Mouse (Mus musculus) liver, embryonic 13.5 days (tissue): Measurements from ENCODE around the gene Cux1. TPM values are rescaled to one million over a fixed set of nuclear protein-coding genes. Genes with fewer than 3 reads are reported as not detected.

Experiments
- ATAC-seq: fragments of 200-750 bp; cut with Nextera tagmentation; 2 replicates; pipeline ENCODE4 v1.8.0; 2017; ENCODE audit warnings: low read depth, mild to moderate bottlenecking, moderate number of reproducible peaks, moderate library complexity
- DNase-seq: peaks from one replicate; pipeline ENCODE4 v3.0.0; 2022
- H3K27ac ChIP-seq: fragments of 300-500 bp; sonication (generic); 2 replicates; pipeline ENCODE4 v1.5.1; 2015; ENCODE audit warnings: moderate library complexity, mild to moderate bottlenecking, inconsistent platforms
- H3K27me3 ChIP-seq: fragments of 300-500 bp; sonication (generic); 2 replicates; pipeline ENCODE4 v1.6.1; 2015; ENCODE audit warnings: mild to moderate bottlenecking, inconsistent platforms
- H3K36me3 ChIP-seq: fragments of 300-500 bp; sonication (generic); 2 replicates; pipeline ENCODE4 v1.6.1; 2015; ENCODE audit warnings: mild to moderate bottlenecking, inconsistent platforms
- H3K4me1 ChIP-seq: fragments of 300-500 bp; sonication (generic); replicated peaks from 2 replicates; pipeline ENCODE4 v1.6.1; 2015; ENCODE audit warnings: inconsistent platforms
- H3K4me2 ChIP-seq: fragments of 300-500 bp; sonication (generic); 2 replicates; pipeline ENCODE4 v1.6.1; 2015; ENCODE audit warnings: inconsistent platforms, mild to moderate bottlenecking, moderate library complexity
- H3K4me3 ChIP-seq: fragments of 300-500 bp; sonication (generic); replicated peaks from 2 replicates; pipeline ENCODE4 v1.5.1; 2015; ENCODE audit warnings: mild to moderate bottlenecking, inconsistent platforms
- H3K9ac ChIP-seq: fragments of 300-500 bp; sonication (generic); 2 replicates; pipeline ENCODE4 v1.6.1; 2015; ENCODE audit warnings: mild to moderate bottlenecking, inconsistent platforms
- H3K9me3 ChIP-seq: fragments of 300-500 bp; sonication (generic); replicated peaks from 2 replicates; pipeline ENCODE4 v1.6.1; 2016; ENCODE audit warnings: inconsistent platforms
- WGBS: fragments of 180-500 bp; shearing (Covaris S2); methylation state at CpG from one replicate; pipeline ENCODE4 v1.1.7; 2015; ENCODE audit not compliant: insufficient replicate concordance; 5-methylcytosine and 5-hydroxymethylcytosine counted together
- polyA plus RNA-seq: library from polyadenylated mRNA; unstranded; fragments of >200 nt; fragmentation: Nextera tagmentation; extraction: Ambion mirVana; gene quantifications from 2 replicates; pipeline ENCODE4 v1.2.1, GENCODE M21; 2015

The Cux1 gene
- polyA plus RNA-seq, 1 experiment from 2014 or later = 16.6 TPM

DNA sequence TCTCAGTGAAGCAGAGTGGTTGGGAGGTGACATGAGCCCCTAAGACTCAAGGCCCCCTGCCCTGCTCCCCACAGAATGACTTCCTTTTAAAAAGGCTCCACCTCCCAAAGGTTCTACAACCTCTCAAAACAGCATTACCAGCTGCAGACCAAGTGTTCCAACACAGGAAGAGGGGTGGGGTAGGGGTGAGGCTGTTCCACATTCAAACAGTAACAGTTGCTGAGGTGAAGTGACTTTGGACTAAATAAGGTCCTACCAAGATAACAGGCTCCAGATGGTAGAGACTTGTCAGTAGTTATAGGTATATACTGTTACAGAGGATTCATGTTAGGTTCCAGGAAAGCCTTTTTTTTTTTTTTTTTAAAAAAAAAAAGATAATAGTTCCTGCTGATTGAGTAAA, 117.5 kb downstream of the Cux1 start:
- ATAC-seq = 0 out of 2 replicates have a peak, but pooled peaks have one; percentile 57
- Histone ChIP-seq H3K36me3 (no peaks in the 10 kb centered on the region), H3K27ac (no peak overlapping the region), H3K4me3 (no peak overlapping the region), H3K4me1 (peaks cover 19% of the 10 kb centered on the region), H3K9ac (no peak overlapping the region), H3K9me3 (no peaks in the 10 kb centered on the region), H3K4me2 (no peak overlapping the region), H3K27me3 (no peaks in the 10 kb centered on the region)
- DNase-seq = peak; percentile 8

DNA sequence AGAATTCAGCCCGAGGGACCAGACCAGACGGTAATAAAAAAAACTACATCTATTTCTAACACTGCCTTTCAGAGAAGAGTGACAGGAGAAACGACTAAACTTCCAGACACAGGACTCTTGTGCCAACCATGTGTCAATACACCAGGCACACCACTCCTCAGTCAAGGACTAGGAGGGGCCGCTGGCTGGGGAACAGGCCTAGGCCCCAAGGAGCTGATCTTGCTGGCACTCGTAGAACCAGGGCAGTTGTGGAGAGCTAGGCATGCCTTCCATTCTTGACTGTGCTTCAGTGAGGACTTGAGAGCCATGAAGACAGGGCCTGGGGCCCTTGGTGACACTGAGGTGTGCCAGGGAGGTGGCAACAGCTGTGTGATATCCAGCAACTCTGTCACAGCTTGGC, 121.3 kb downstream of the Cux1 start:
- 75% methylated on average over 5 of the region's 5 CpGs for WGBS
- no peak overlapping the region for H3K4me2 ChIP-seq
- no peak for DNase-seq
- peaks cover 24% of the 10 kb centered on the region for H3K4me1 ChIP-seq
- H3K4me3 ChIP-seq = no peak overlapping the region
- H3K27me3 ChIP-seq = no peaks in the 10 kb centered on the region
- H3K27ac ChIP-seq = no peak overlapping the region
- no peak for ATAC-seq
- no peaks in the 10 kb centered on the region for H3K9me3 ChIP-seq
- no peak overlapping the region for H3K9ac ChIP-seq
- H3K36me3 ChIP-seq = no peaks in the 10 kb centered on the region

DNA sequence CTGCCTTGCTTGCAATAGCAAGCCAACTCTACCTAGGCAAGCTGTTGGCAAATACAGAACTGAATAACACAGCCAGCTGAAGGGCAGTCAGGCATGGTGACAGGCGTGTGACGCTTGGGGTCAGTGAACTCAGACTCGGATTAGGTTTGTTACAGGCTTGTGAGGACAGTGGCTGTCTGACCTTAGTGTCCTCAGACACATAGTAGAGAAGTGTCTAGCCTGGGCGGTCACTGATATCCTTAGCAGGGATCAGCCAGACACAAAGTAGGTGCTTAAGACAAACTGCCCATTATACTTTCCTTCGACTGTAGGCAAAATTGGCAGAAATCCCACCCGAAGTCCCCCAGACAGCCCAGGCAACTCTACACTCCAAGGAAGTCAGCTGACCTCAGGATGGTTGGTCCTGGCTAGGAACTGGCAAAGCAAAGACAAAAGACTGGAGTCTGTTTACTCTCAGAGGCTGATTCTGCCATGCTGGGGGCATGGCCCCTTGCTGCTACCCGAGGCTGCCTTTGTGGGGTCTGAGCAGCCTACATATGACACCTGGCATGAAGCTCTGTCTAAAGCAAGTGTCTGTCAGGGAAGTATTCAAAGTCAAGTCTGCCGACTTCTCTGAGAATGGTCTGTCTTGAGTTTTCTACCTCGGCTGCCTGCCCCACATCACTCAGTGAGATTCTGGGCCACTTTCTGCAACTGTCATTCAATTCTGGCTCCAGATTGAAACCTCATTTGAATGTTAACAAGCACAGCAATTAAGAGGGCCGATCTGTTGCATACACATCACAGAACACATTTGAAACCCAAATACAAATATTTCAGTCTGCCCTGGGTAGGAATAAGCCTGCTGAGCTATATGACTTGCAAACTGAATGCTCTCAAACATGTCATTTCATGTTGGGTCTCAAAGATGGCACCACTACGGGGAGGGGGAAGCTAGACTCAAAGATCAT, 124.8 kb downstream of the Cux1 start:
- H3K27me3 ChIP-seq = no peaks in the 10 kb centered on the region
- ATAC-seq (no peak), DNase-seq (no peak)
- H3K9me3 ChIP-seq = no peaks in the 10 kb centered on the region
- peaks cover 6% of the 10 kb centered on the region; the same call in 1 of the 2 replicates for H3K4me1 ChIP-seq
- H3K36me3 ChIP-seq = no peaks in the 10 kb centered on the region
- H3K27ac ChIP-seq = no peak overlapping the region
- H3K4me3 ChIP-seq = no peak overlapping the region
- WGBS = 69% methylated on average over 11 of the region's 11 CpGs
- H3K4me2 ChIP-seq = no peak overlapping the region
- H3K9ac ChIP-seq = no peak overlapping the region

DNA sequence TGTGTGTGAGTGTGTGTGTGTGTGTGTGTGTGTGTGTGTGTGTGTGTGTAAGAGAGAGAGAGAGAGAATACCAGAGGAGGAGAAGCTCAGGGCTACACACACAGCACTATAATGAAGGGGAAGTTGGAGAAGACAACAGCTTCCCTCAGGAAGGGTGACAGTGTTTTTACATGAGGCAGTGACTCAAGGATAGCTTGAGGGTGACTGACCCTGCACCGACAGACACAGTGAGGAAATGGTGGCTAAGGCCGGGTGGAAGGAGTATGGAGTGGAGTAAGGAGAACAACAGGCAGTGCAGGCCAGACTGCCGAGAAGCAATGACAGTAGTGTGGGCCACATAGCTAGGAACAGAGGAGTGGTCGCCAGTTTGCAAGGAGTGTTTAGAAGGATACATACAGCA, 137.6 kb downstream of the Cux1 start:
- Histone ChIP-seq H3K27ac (no peak overlapping the region; the same call in 1 of the 2 replicates), H3K9ac (no peak overlapping the region), H3K4me2 (no peak overlapping the region), H3K27me3 (no peaks in the 10 kb centered on the region), H3K36me3 (no peaks in the 10 kb centered on the region), H3K9me3 (no peaks in the 10 kb centered on the region), H3K4me1 (peaks cover 21% of the 10 kb centered on the region), H3K4me3 (no peak overlapping the region)
- DNase-seq (no peak), ATAC-seq (no peak)
- WGBS = 41% methylated on average over 4 of the region's 4 CpGs

GRCm38 (mm10) chr5:136428498-136429060, 138.7 kb downstream of the Cux1 start:
- DNase-seq (no peak), ATAC-seq (no peak)
- no peak overlapping the region; the same call in 1 of the 2 replicates for H3K27ac ChIP-seq
- peaks cover 21% of the 10 kb centered on the region for H3K4me1 ChIP-seq
- no peaks in the 10 kb centered on the region for H3K27me3 ChIP-seq
- H3K36me3 ChIP-seq = no peaks in the 10 kb centered on the region
- no peak overlapping the region for H3K4me2 ChIP-seq
- 67% methylated on average over 6 of the region's 6 CpGs for WGBS
- H3K4me3 ChIP-seq = no peak overlapping the region
- no peaks in the 10 kb centered on the region for H3K9me3 ChIP-seq
- H3K9ac ChIP-seq = no peak overlapping the region

DNA sequence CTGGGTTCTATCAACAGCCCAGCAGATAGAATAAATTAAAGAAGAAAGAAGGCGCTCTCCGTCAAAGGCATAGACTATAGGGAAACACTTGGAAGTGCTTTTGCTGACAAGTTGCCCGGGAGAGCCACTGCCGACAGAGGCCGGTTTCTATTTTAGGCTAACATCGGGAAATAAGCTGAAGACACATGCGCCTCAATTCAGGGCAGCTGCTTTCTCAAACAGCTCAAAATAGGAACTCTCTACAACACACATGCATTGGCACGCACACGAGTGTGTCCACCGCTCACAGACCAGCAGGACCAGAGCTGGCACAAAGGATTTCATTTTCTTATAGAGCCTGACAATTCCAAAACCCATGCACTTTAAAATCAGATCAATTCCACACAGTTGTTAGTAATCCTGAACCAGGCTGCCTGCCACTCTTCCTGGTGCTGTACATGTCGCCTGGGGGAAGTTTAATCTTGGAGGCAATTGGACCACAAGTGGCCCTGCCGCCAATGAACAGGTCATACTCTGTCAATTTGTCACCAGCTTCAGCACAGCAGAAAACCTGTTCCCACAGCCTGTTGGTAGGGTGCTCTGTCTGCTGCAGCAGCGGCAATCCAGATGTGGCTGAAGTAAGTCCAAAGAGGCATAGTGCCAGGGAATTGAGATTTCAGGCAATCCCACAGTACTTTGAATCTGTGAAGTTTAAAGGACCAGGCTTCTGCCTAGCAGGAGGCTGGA, 139.4 kb downstream of the Cux1 start:
- Histone ChIP-seq H3K4me3 (no peak overlapping the region), H3K4me1 (peaks cover 21% of the 10 kb centered on the region), H3K9me3 (no peaks in the 10 kb centered on the region), H3K4me2 (no peak overlapping the region), H3K36me3 (0 out of 2 replicates have a peak, but pooled peaks cover 3% of the 10 kb centered on the region), H3K27ac (no peak overlapping the region; the same call in 1 of the 2 replicates), H3K27me3 (no peaks in the 10 kb centered on the region), H3K9ac (no peak overlapping the region)
- ATAC-seq = no peak
- no peak for DNase-seq
- WGBS = 64% methylated on average over 13 of the region's 13 CpGs

DNA sequence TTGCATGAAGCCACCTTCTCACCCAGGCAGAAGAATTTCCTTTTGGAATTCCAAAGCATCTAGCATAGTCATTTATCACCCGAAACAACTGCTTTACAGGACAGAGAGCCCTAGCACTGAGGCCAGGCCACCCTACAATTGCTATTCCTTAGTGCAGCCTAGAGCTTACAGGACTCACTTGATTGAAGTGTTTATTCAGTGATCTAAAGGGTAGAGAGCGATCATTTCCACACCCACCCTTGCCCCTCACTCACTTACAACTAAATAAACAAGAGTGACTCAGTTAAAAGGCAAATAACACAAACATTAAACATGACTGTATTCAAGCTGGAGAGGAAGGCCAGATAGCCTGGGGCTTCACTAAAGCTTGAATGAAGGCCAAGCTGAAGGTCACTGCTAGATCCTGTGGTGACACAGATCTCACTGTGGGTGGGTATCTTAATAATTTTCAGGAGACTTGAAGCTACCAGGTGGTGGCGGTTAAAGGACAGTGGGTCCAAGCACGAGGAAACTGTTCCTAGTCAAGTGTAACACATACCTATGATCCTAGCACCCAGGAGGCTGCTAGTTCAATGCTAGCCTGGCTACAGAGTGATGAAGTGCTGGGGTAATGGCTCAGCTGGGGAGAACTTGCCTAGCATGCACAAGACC, 140.0 kb downstream of the Cux1 start:
- Histone ChIP-seq H3K4me1 (peaks cover 21% of the 10 kb centered on the region), H3K27me3 (no peaks in the 10 kb centered on the region), H3K36me3 (0 out of 2 replicates have a peak, but pooled peaks cover 3% of the 10 kb centered on the region), H3K4me2 (no peak overlapping the region), H3K9me3 (no peaks in the 10 kb centered on the region), H3K27ac (no peak overlapping the region), H3K4me3 (no peak overlapping the region), H3K9ac (no peak overlapping the region)
- no peak for ATAC-seq
- WGBS = 71% methylated on average over 4 of the region's 4 CpGs
- DNase-seq = no peak

- ATAC-seq = no peak
- H3K36me3 ChIP-seq = 0 out of 2 replicates have a peak, but pooled peaks cover 3% of the 10 kb centered on the region
- H3K9ac ChIP-seq = no peak overlapping the region
- H3K4me1 ChIP-seq = peaks cover 34% of the 10 kb centered on the region
- WGBS = 67% methylated on average over 2 of the region's 2 CpGs
- H3K27me3 ChIP-seq = no peaks in the 10 kb centered on the region
- DNase-seq = no peak
- no peak overlapping the region for H3K4me3 ChIP-seq
- H3K9me3 ChIP-seq = no peaks in the 10 kb centered on the region
- H3K4me2 ChIP-seq = no peak overlapping the region
- no peak overlapping the region for H3K27ac ChIP-seq
Observed at GRCm38 (mm10) chr5:136422948-136423347, 144.3 kb downstream of the Cux1 start.

- peaks cover 24% of the 10 kb centered on the region for H3K4me1 ChIP-seq
- ATAC-seq (no peak), DNase-seq (no peak)
- no peaks in the 10 kb centered on the region for H3K27me3 ChIP-seq
- no peak overlapping the region for H3K4me3 ChIP-seq
- H3K4me2 ChIP-seq = no peak overlapping the region
- 68% methylated on average over 3 of the region's 3 CpGs for WGBS
- no peak overlapping the region for H3K9ac ChIP-seq
- H3K36me3 ChIP-seq = 0 out of 2 replicates have a peak, but pooled peaks cover 3% of the 10 kb centered on the region
- H3K27ac ChIP-seq = no peak overlapping the region
- H3K9me3 ChIP-seq = no peaks in the 10 kb centered on the region
Observed at GRCm38 (mm10) chr5:136421885-136422284, 145.4 kb downstream of the Cux1 start.

GRCm38 (mm10) chr5:136421316-136421715, 146.0 kb downstream of the Cux1 start:
- Histone ChIP-seq H3K9ac (no peak overlapping the region), H3K4me2 (no peak overlapping the region), H3K4me3 (no peak overlapping the region), H3K9me3 (no peaks in the 10 kb centered on the region), H3K27ac (no peak overlapping the region), H3K36me3 (0 out of 2 replicates have a peak, but pooled peaks cover 3% of the 10 kb centered on the region), H3K27me3 (no peaks in the 10 kb centered on the region), H3K4me1 (peaks cover 21% of the 10 kb centered on the region)
- WGBS = 58% methylated on average over 3 of the region's 3 CpGs
- peak; percentile 76 for ATAC-seq
- peak; percentile 9 for DNase-seq

DNA sequence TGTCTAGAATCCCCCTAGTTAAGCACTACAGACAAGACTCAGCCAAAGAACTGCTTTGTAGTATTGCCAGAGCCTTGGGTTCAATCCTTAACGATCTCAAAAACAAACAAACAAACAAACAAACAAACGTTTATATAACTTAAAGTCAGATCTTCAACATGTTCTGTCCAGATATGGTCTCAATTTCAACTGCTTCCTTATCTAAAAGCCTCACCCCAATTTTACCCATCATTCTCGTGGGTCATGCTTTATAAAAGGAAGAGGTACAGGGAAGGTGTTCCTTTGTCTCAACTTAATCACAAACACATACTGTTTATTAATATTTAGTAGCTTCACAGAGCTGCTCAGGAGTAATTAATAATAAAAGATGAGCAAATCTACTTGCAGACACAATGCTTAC, 146.9 kb downstream of the Cux1 start:
- no peak overlapping the region for H3K4me2 ChIP-seq
- H3K4me1 ChIP-seq = peaks cover 21% of the 10 kb centered on the region
- no peak overlapping the region for H3K9ac ChIP-seq
- 0 out of 2 replicates have a peak, but pooled peaks cover 3% of the 10 kb centered on the region for H3K36me3 ChIP-seq
- H3K4me3 ChIP-seq = no peak overlapping the region
- WGBS = 36% methylated on average over 3 of the region's 3 CpGs
- no peaks in the 10 kb centered on the region for H3K27me3 ChIP-seq
- no peaks in the 10 kb centered on the region for H3K9me3 ChIP-seq
- no peak for DNase-seq
- H3K27ac ChIP-seq = no peak overlapping the region
- ATAC-seq = no peak
